Comparison of ENCODE assay signal across 20 mouse cellular contexts in the genomic region with DNA sequence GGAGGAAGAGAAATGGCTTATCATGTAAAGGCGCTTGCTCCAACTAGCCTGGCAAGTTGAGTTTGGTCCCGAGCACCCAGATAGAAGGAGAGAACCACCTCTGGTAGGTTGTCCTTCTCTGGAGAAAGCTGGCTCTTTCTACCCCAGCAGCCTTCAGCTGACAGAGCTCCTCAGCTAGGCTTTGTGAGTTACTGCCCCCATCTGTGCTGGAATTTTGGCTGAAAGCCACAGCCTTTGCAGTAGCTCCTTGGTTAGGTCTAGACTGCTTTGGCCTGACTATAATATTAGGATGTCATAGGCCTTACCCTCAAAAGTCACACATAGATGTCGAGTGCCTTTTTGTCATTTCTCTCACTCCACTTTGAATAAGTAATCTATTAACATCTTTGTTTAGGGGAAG.
A peak's percentile ranks its signal among the peaks of the same experiment; 100 is the strongest.
DNase-seq lines count a peak whose midpoint lies in the region; ATAC-seq and TF ChIP-seq lines count a peak whose summit lies in the region.
"Had no signal": no experiment of that assay in that cellular context is flagged by ENCODE, and none has a peak within 500 bp of the region (broad histone marks: within the 10 kb centered on the region; RNA-seq: fewer than 3 reads in every experiment).

No protein-coding gene starts in this region.

- H3K27ac ChIP-seq in intestine, embryonic 16.5 days (ENCODE audit: low read length) = no peak overlapping the region
- H3K27ac ChIP-seq: embryonic facial prominence, embryonic 13.5 days; forebrain, embryonic 12.5 days; heart, adult 2 months; heart, embryonic 15.5 days; hindbrain, embryonic 13.5 days; intestine, embryonic 15.5 days had no signal

- no peak overlapping the region for H3K4me2 ChIP-seq in intestine, embryonic 16.5 days (ENCODE audit: low read depth, low read length)
- H3K4me2 ChIP-seq: embryonic facial prominence, embryonic 13.5 days; forebrain, embryonic 12.5 days; heart, embryonic 11.5 days; heart, embryonic 15.5 days; hindbrain, embryonic 13.5 days; intestine, embryonic 15.5 days had no signal

- no peak overlapping the region for H3K4me3 ChIP-seq in intestine, embryonic 16.5 days (ENCODE audit: low read length)
- H3K4me3 ChIP-seq: embryonic facial prominence, embryonic 13.5 days; forebrain, embryonic 12.5 days; heart, adult 2 months; heart, embryonic 15.5 days; hindbrain, embryonic 13.5 days; intestine, embryonic 15.5 days had no signal

- POLR2A ChIA-PET in Patski (lab: Charles Lee) = no interaction called here

- WGBS in intestine, embryonic 16.5 days = 83% methylated on average over 3 of the region's 3 CpGs

- H3K9me3 ChIP-seq in intestine, embryonic 16.5 days (ENCODE audit: control insufficient read depth, low read length) = no peaks in the 10 kb centered on the region
- H3K9me3 ChIP-seq: embryonic facial prominence, embryonic 13.5 days; forebrain, embryonic 12.5 days; heart, embryonic 15.5 days; hindbrain, embryonic 13.5 days; intestine, embryonic 15.5 days had no signal

- CTCF ChIA-PET in Patski (lab: Charles Lee) = interaction anchor here (0.8 to 1.6 kb wide), 9 partner anchors 9 to 247 kb away, joined by 3 to 6 read pairs (median 4); no protein-coding TSS in a partner anchor

- no peak for TF ChIP-seq CTCF in Patski (IDR thresholded peaks at IDR 0.05)

- no peaks in the 10 kb centered on the region for H3K4me1 ChIP-seq in intestine, embryonic 16.5 days (ENCODE audit: control insufficient read depth, insufficient read depth, low read length)
- H3K4me1 ChIP-seq: embryonic facial prominence, embryonic 13.5 days; forebrain, embryonic 12.5 days; heart, embryonic 15.5 days; hindbrain, embryonic 13.5 days; intestine, embryonic 15.5 days had no signal

- peak; percentile 6 for DNase-seq in kidney, postnatal 14 days
- no peak for DNase-seq in kidney, adult 18-20 months
- no peak for DNase-seq in Patski (ENCODE audit: low read depth, low spot score)
- DNase-seq in adrenal gland, postnatal 14 days = peak; percentile 36
- no peak for DNase-seq in layer of hippocampus, adult 8-10 months (ENCODE audit: low spot score in 2 of 2)
- DNase-seq: cerebellum, adult 18-20 months; cerebellum, adult 9-11 months; cerebellum, postnatal 36 days; gastrocnemius, postnatal 10 days; heart, adult 2 months; heart, postnatal 14 days had no signal

- in situ Hi-C loops in Patski (cut with MboI; ENCODE audit: low pct_unique_long_range_greater_than_20kb) = no loop called here

- no peaks in the 10 kb centered on the region for H3K36me3 ChIP-seq in intestine, embryonic 16.5 days (ENCODE audit: control insufficient read depth, insufficient read depth, low read length)
- H3K36me3 ChIP-seq: embryonic facial prominence, embryonic 13.5 days; forebrain, embryonic 12.5 days; heart, embryonic 15.5 days; hindbrain, embryonic 13.5 days; intestine, embryonic 15.5 days had no signal

- no peaks in the 10 kb centered on the region for H3K27me3 ChIP-seq in Patski
- no peaks in the 10 kb centered on the region for H3K27me3 ChIP-seq in intestine, embryonic 16.5 days (replicated peaks; ENCODE audit: control insufficient read depth, insufficient read depth, low read length)
- H3K27me3 ChIP-seq: embryonic facial prominence, embryonic 13.5 days; forebrain, embryonic 12.5 days; heart, embryonic 15.5 days; hindbrain, embryonic 13.5 days; intestine, embryonic 15.5 days had no signal

- no peak overlapping the region for H3K9ac ChIP-seq in intestine, embryonic 16.5 days (ENCODE audit: low read depth, low read length)
- H3K9ac ChIP-seq: embryonic facial prominence, embryonic 13.5 days; forebrain, embryonic 12.5 days; heart, embryonic 15.5 days; hindbrain, embryonic 13.5 days; intestine, embryonic 15.5 days had no signal

- peak; percentile 60 for ATAC-seq in Patski
- ATAC-seq in intestine, embryonic 16.5 days = no peak
- ATAC-seq: activated CD4-positive, CD25-positive, alpha-beta regulatory T cell, adult 4 months; forebrain, embryonic 16.5 days; intestine, embryonic 15.5 days had no signal

Comparison
In these comparisons a context has a peak if more than half of its experiments do, and no peak if none do; other contexts are left out.
1. DNase-seq: peak in kidney, postnatal 14 days (single experiment) and adrenal gland, postnatal 14 days (single experiment); none in kidney, adult 18-20 months (single experiment), Patski (single experiment) and layer of hippocampus, adult 8-10 months (0 of 2).